Mouse (Mus musculus) right cerebral cortex, postnatal 36 days (tissue): Measurements from ENCODE around the gene Vamp2.

ENCODE experiments used
- DNase-seq, 2 experiments: peaks; one replicate each; pipeline ENCODE4 v3.0.0; 2022; ENCODE audit warnings: low spot score in 2 of 2, mixed read lengths in 1 of 2

Vamp2 gene

GRCm38 (mm10) chr11:69133566-69133922 is 45.3 kb downstream of the Vamp2 start:
- no peak for DNase-seq

GRCm38 (mm10) chr11:69133923-69134621 is 45.8 kb downstream of the Vamp2 start:
- DNase-seq, result peak; percentile 84 to 85

- DNase-seq, result no peak
Observed at GRCm38 (mm10) chr11:69134622-69134968, 46.3 kb downstream of the Vamp2 start.

GRCm38 (mm10) chr11:69135361-69135760 is 47.1 kb downstream of the Vamp2 start:
- DNase-seq, result no peak
